Comparison of ENCODE assay signal across 23 mouse cellular contexts in the genomic region with DNA sequence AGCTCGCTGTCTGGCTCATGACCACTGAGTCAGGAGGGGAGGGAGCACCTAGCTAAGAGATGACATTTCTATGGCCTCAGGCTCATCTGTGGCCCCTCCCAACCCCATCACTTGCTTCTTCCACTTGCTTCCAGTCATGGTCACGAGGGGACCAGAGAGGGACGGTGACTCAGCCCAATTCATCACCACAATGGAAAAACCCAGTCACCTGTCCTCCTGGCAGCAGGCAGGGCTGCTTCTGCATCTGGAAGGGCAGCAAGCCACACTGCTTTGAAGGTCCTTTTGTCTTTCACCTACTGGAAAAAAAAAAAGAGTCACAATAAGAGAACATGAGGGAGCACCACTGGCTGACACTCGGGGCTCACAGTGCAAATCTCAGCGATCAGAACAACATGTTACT. TPM values are rescaled to one million over a fixed set of nuclear protein-coding genes. Genes with fewer than 3 reads are reported as not detected.
A peak's percentile ranks its signal among the peaks of the same experiment; 100 is the strongest.
DNase-seq lines count a peak whose midpoint lies in the region; TF ChIP-seq lines count a peak whose summit lies in the region.
"Had no signal": no experiment of that assay in that cellular context is flagged by ENCODE, and none has a peak within 500 bp of the region (broad histone marks: within the 10 kb centered on the region; RNA-seq: fewer than 3 reads in every experiment).

No protein-coding gene starts in this region.

- TF ChIP-seq CTCF in lung, adult 2 months (IDR thresholded peaks at IDR 0.05; ENCODE audit: insufficient read depth, low read length): no peak

- TF ChIP-seq POLR2A in lung, adult 2 months (IDR thresholded peaks at IDR 0.05; ENCODE audit: borderline replicate concordance, extremely low read depth, low read depth, low read length): no peak

- DNase-seq in adrenal gland, adult (ENCODE audit: inconsistent age in 2 of 2, low spot score in 1 of 2): peak; percentile 84 to 92
- DNase-seq in adrenal gland, postnatal 4 days (ENCODE audit: low spot score in 2 of 2): no peak
- peak; percentile 11 for DNase-seq in NIH3T3 (ENCODE audit: low read depth)
- peak; percentile 64 for DNase-seq in adrenal gland, postnatal 25 days
- DNase-seq in lung, adult 2 months: no peak
- no peak for DNase-seq in gastrocnemius, postnatal 4 days (ENCODE audit: low spot score in 2 of 2)
- no peak for DNase-seq in ovary, postnatal 36 days (ENCODE audit: low spot score)
- DNase-seq in cerebellum, adult 9-11 months: no peak
- DNase-seq: cerebellum, adult 18-20 months; cerebellum, postnatal 25 days; forebrain, postnatal 0 days; heart, postnatal 4 days; kidney, adult 9 months; kidney, postnatal 36 days; layer of hippocampus, adult 9-11 months; right cerebral cortex, postnatal 25 days; spleen, adult 18-20 months had no signal

- H3K4me3 ChIP-seq in lung, adult 2 months (replicated peaks; ENCODE audit: extremely low read depth, low read depth, low read length): no peak overlapping the region
- H3K4me3 ChIP-seq: embryonic facial prominence, embryonic 12.5 days; heart, embryonic 10.5 days; hindbrain, embryonic 15.5 days; left cerebral cortex, adult 2 months; midbrain, embryonic 10.5 days had no signal

- H3K4me1 ChIP-seq in lung, adult 2 months (ENCODE audit: control insufficient read depth, insufficient read depth, low read length): no peaks in the 10 kb centered on the region
- H3K4me1 ChIP-seq: embryonic facial prominence, embryonic 12.5 days had no signal

- 62% methylated on average over 5 of the region's 5 CpGs for WGBS in lung, adult 2 months

RNA-seq across cellular contexts. Expression of a gene that starts 4.0 kb away (rescaled TPM):
- total RNA-seq in adrenal gland, postnatal 4 days (2021): 10 to 100 TPM; 31.5 to 43.8 TPM
- 15.4 and 22.5 TPM in 2 replicates for total RNA-seq in adrenal gland, postnatal 25 days (2021)
- polyA plus RNA-seq in lung, adult 2 months (2012; rRNA removed): 17.4 and 21.5 TPM in 2 replicates
- total RNA-seq in gastrocnemius, postnatal 4 days (2021): 10 to 100 TPM; 13.8 to 18.5 TPM
- total RNA-seq: neutrophil, adult 5-6 weeks had no signal

RNA-seq across cellular contexts. Expression of a gene that starts 39.6 kb away (rescaled TPM):
- 1 to 10 TPM; 5.7 to 6.2 TPM for total RNA-seq in adrenal gland, postnatal 4 days (2021)
- total RNA-seq in adrenal gland, postnatal 25 days (2021): 3.2 and 4.1 TPM in 2 replicates
- 0.91 and 1.3 TPM in 2 replicates for polyA plus RNA-seq in lung, adult 2 months (2012; rRNA removed)
- 1 to 10 TPM; 2.7 to 3.3 TPM for total RNA-seq in gastrocnemius, postnatal 4 days (2021)

RNA-seq across cellular contexts. Expression of a gene that starts 42.9 kb away (rescaled TPM):
- total RNA-seq in adrenal gland, postnatal 4 days (2021): 10 to 100 TPM; 26.0 to 28.7 TPM
- total RNA-seq in adrenal gland, postnatal 25 days (2021): 30.1 and 43.2 TPM in 2 replicates
- polyA plus RNA-seq in lung, adult 2 months (2012; rRNA removed): 8.9 and 13.8 TPM in 2 replicates
- 1 to 10 TPM; 8.1 to 8.3 TPM for total RNA-seq in gastrocnemius, postnatal 4 days (2021)

Comparison
In these comparisons a context has a peak if more than half of its experiments do, and no peak if none do; other contexts are left out.
1. DNase-seq: peak in adrenal gland, adult (2 of 2), NIH3T3 (single experiment) and adrenal gland, postnatal 25 days (single experiment); none in adrenal gland, postnatal 4 days (0 of 2), lung, adult 2 months (single experiment), gastrocnemius, postnatal 4 days (0 of 2), ovary, postnatal 36 days (single experiment) and cerebellum, adult 9-11 months (single experiment).